Mouse (Mus musculus): ENCODE measurements around the gene Krtap4-13. TPM values are rescaled to one million over a fixed set of nuclear protein-coding genes. Genes with fewer than 3 reads are reported as not detected.

Krtap4-13 gene
- polyA plus RNA-seq, 1 experiment from 2014 or later: not detected

Other genes with a start within 250 kb of the Krtap4-13 start
- not detected in 2 replicates for gene Krtap3-1, start 243.3 kb downstream of the Krtap4-13 start, polyA plus RNA-seq (2015; fragmentation: Nextera tagmentation; extraction: Ambion mirVana)
- gene Krtap1-5, start 228.9 kb downstream of the Krtap4-13 start, polyA plus RNA-seq (2015; fragmentation: Nextera tagmentation; extraction: Ambion mirVana): not detected in 2 replicates
- not detected in 2 replicates for gene Krtap1-4, start 226.2 kb downstream of the Krtap4-13 start, polyA plus RNA-seq (2015; fragmentation: Nextera tagmentation; extraction: Ambion mirVana)
- gene Krtap1-3, start 218.6 kb downstream of the Krtap4-13 start, polyA plus RNA-seq (2015; fragmentation: Nextera tagmentation; extraction: Ambion mirVana): not detected in 2 replicates
- not detected in 2 replicates for gene Krtap9-3, start 211.8 kb downstream of the Krtap4-13 start, polyA plus RNA-seq (2015; fragmentation: Nextera tagmentation; extraction: Ambion mirVana)
- gene Gm11938, start 206.6 kb downstream of the Krtap4-13 start, polyA plus RNA-seq (2015; fragmentation: Nextera tagmentation; extraction: Ambion mirVana): not detected in 2 replicates
- not detected in 2 replicates for gene Gm11937, start 199.7 kb downstream of the Krtap4-13 start, polyA plus RNA-seq (2015; fragmentation: Nextera tagmentation; extraction: Ambion mirVana)
- gene Krtap2-4, start 195.0 kb downstream of the Krtap4-13 start, polyA plus RNA-seq (2015; fragmentation: Nextera tagmentation; extraction: Ambion mirVana): not detected in 2 replicates
- not detected in 2 replicates for gene Gm11562, start 189.5 kb downstream of the Krtap4-13 start, polyA plus RNA-seq (2015; fragmentation: Nextera tagmentation; extraction: Ambion mirVana)
- gene Krtap4-1, start 181.7 kb downstream of the Krtap4-13 start, polyA plus RNA-seq (2015; fragmentation: Nextera tagmentation; extraction: Ambion mirVana): not detected in 2 replicates
- not detected in 2 replicates for gene Krtap4-2, start 174.8 kb downstream of the Krtap4-13 start, polyA plus RNA-seq (2015; fragmentation: Nextera tagmentation; extraction: Ambion mirVana)
- gene Krtap4-7, start 165.8 kb downstream of the Krtap4-13 start, polyA plus RNA-seq (2015; fragmentation: Nextera tagmentation; extraction: Ambion mirVana): not detected in 2 replicates
- not detected in 2 replicates for gene Gm11555, start 159.7 kb downstream of the Krtap4-13 start, polyA plus RNA-seq (2015; fragmentation: Nextera tagmentation; extraction: Ambion mirVana)
- not detected in 2 replicates for gene Gm11563, start 150.9 kb downstream of the Krtap4-13 start, polyA plus RNA-seq (2015; fragmentation: Nextera tagmentation; extraction: Ambion mirVana)
- gene Krtap4-6, start 143.9 kb downstream of the Krtap4-13 start, polyA plus RNA-seq (2015; fragmentation: Nextera tagmentation; extraction: Ambion mirVana): not detected in 2 replicates
- not detected in 2 replicates for gene Gm14190, start 119.2 kb downstream of the Krtap4-13 start, polyA plus RNA-seq (2015; fragmentation: Nextera tagmentation; extraction: Ambion mirVana)
- not detected in 2 replicates for gene Gm14180, start 75.6 kb downstream of the Krtap4-13 start, polyA plus RNA-seq (2015; fragmentation: Nextera tagmentation; extraction: Ambion mirVana)
- gene Gm11595, start 37.0 kb downstream of the Krtap4-13 start, polyA plus RNA-seq (2015; fragmentation: Nextera tagmentation; extraction: Ambion mirVana): not detected in 2 replicates
- gene Krtap4-8, start 29.2 kb downstream of the Krtap4-13 start, polyA plus RNA-seq (2015; fragmentation: Nextera tagmentation; extraction: Ambion mirVana): not detected in 2 replicates
- gene Krtap4-9, start 24.7 kb downstream of the Krtap4-13 start, polyA plus RNA-seq (2015; fragmentation: Nextera tagmentation; extraction: Ambion mirVana): not detected in 2 replicates
- not detected in 2 replicates for gene Gm11596, start 16.4 kb downstream of the Krtap4-13 start, polyA plus RNA-seq (2015; fragmentation: Nextera tagmentation; extraction: Ambion mirVana)
- not detected in 2 replicates for gene Gm11569, start 11.0 kb downstream of the Krtap4-13 start, polyA plus RNA-seq (2015; fragmentation: Nextera tagmentation; extraction: Ambion mirVana)
- not detected in 2 replicates for gene Gm11554, start 5.4 kb downstream of the Krtap4-13 start, polyA plus RNA-seq (2015; fragmentation: Nextera tagmentation; extraction: Ambion mirVana)
- not detected in 2 replicates for gene Gm11564, start 5.8 kb upstream of the Krtap4-13 start, polyA plus RNA-seq (2015; fragmentation: Nextera tagmentation; extraction: Ambion mirVana)
- not detected in 2 replicates for gene 2300003K06Rik, start 28.2 kb upstream of the Krtap4-13 start, polyA plus RNA-seq (2015; fragmentation: Nextera tagmentation; extraction: Ambion mirVana)
- not detected in 2 replicates for gene Krtap4-16, start 41.7 kb upstream of the Krtap4-13 start, polyA plus RNA-seq (2015; fragmentation: Nextera tagmentation; extraction: Ambion mirVana)
- not detected in 2 replicates for gene Gm11568, start 48.0 kb upstream of the Krtap4-13 start, polyA plus RNA-seq (2015; fragmentation: Nextera tagmentation; extraction: Ambion mirVana)
- not detected in 2 replicates for gene Gm11559, start 54.6 kb upstream of the Krtap4-13 start, polyA plus RNA-seq (2015; fragmentation: Nextera tagmentation; extraction: Ambion mirVana)
- gene Krtap9-1, start 63.5 kb upstream of the Krtap4-13 start, polyA plus RNA-seq (2015; fragmentation: Nextera tagmentation; extraction: Ambion mirVana): not detected in 2 replicates
- not detected in 2 replicates for gene Gm11567, start 69.3 kb upstream of the Krtap4-13 start, polyA plus RNA-seq (2015; fragmentation: Nextera tagmentation; extraction: Ambion mirVana)
- gene Krtap31-1, start 98.0 kb upstream of the Krtap4-13 start, polyA plus RNA-seq (2015; fragmentation: Nextera tagmentation; extraction: Ambion mirVana): not detected in 2 replicates
- not detected in 2 replicates for gene Gm11565, start 104.9 kb upstream of the Krtap4-13 start, polyA plus RNA-seq (2015; fragmentation: Nextera tagmentation; extraction: Ambion mirVana)
- not detected in 2 replicates for gene Krtap31-2, start 126.4 kb upstream of the Krtap4-13 start, polyA plus RNA-seq (2015; fragmentation: Nextera tagmentation; extraction: Ambion mirVana)
- not detected in 2 replicates for gene Krtap9-5, start 138.6 kb upstream of the Krtap4-13 start, polyA plus RNA-seq (2015; fragmentation: Nextera tagmentation; extraction: Ambion mirVana)
- gene Krtap29-1, start 169.2 kb upstream of the Krtap4-13 start, polyA plus RNA-seq (2015; fragmentation: Nextera tagmentation; extraction: Ambion mirVana): not detected in 2 replicates
- not detected in 2 replicates for gene Krtap16-1, start 176.7 kb upstream of the Krtap4-13 start, polyA plus RNA-seq (2015; fragmentation: Nextera tagmentation; extraction: Ambion mirVana)
- 0.27 TPM in 1 of 2 replicates, not detected in the other for gene Krtap17-1, start 184.1 kb upstream of the Krtap4-13 start, polyA plus RNA-seq (2015; fragmentation: Nextera tagmentation; extraction: Ambion mirVana)
- not detected in 2 replicates for gene Krt33a, start 206.3 kb upstream of the Krtap4-13 start, polyA plus RNA-seq (2015; fragmentation: Nextera tagmentation; extraction: Ambion mirVana)
- not detected in 2 replicates for gene Krt33b, start 220.0 kb upstream of the Krtap4-13 start, polyA plus RNA-seq (2015; fragmentation: Nextera tagmentation; extraction: Ambion mirVana)
- not detected in 2 replicates for gene Krt34, start 231.7 kb upstream of the Krtap4-13 start, polyA plus RNA-seq (2015; fragmentation: Nextera tagmentation; extraction: Ambion mirVana)
- gene Krt31, start 240.7 kb upstream of the Krtap4-13 start, polyA plus RNA-seq (2015; fragmentation: Nextera tagmentation; extraction: Ambion mirVana): 0.12 TPM in 1 of 2 replicates, not detected in the other